Mouse (Mus musculus) kidney, embryonic 14.5 days (tissue): ENCODE measurements at regions not wholly inside any gene's neighbourhood (a gene's known extent, or its start where the extent isn't known, plus 50 kb on each side); places are given as distances from the start of the nearest gene placed in this dataset.

ENCODE experiments used
- ATAC-seq: fragments of 200-750 bp; cut with Nextera tagmentation; 2 replicates; pipeline ENCODE4 v1.8.0; 2017; ENCODE audit warnings: moderate number of reproducible peaks, mild to moderate bottlenecking, moderate TSS enrichment, moderate library complexity; ENCODE audit not compliant: low FRiP score, low TSS enrichment
- H3K27ac ChIP-seq: fragments of 300-500 bp; sonication (generic); 2 replicates; pipeline ENCODE4 v1.5.1; 2014; ENCODE audit warnings: low read depth, mild to moderate bottlenecking, low read length, moderate library complexity, mixed read lengths
- H3K27me3 ChIP-seq: fragments of 300-500 bp; sonication (generic); 2 replicates; pipeline ENCODE4 v1.6.1; 2014; ENCODE audit warnings: mild to moderate bottlenecking, low read length; ENCODE audit not compliant: control insufficient read depth, insufficient read depth
- H3K36me3 ChIP-seq: fragments of 300-500 bp; sonication (generic); 2 replicates; pipeline ENCODE4 v1.6.1; 2014; ENCODE audit warnings: low read length, mixed read lengths; ENCODE audit not compliant: control insufficient read depth, insufficient read depth
- H3K4me1 ChIP-seq: fragments of 300-500 bp; sonication (generic); 2 replicates; pipeline ENCODE4 v1.6.1; 2014; ENCODE audit warnings: low read length, mixed read lengths; ENCODE audit not compliant: control insufficient read depth, insufficient read depth
- H3K4me2 ChIP-seq: fragments of 300-500 bp; sonication (generic); replicated peaks from 2 replicates; pipeline ENCODE4 v1.6.1; 2014; ENCODE audit warnings: low read depth, mild to moderate bottlenecking, low read length
- H3K4me3 ChIP-seq: fragments of 300-500 bp; sonication (generic); 2 replicates; pipeline ENCODE4 v1.5.1; 2014; ENCODE audit warnings: mild to moderate bottlenecking, low read length
- H3K9ac ChIP-seq: fragments of 300-500 bp; sonication (generic); 2 replicates; pipeline ENCODE4 v1.6.1; 2014; ENCODE audit warnings: low read depth, mild to moderate bottlenecking, low read length, moderate library complexity
- H3K9me3 ChIP-seq: fragments of 300-500 bp; sonication (generic); 2 replicates; pipeline ENCODE4 v1.6.1; 2016; ENCODE audit warnings: low read length; ENCODE audit not compliant: control insufficient read depth
- WGBS: fragments of 180-500 bp; shearing (Covaris S2); extraction: QIAGEN DNeasy Blood & Tissue Kit; methylation state at CpG from one replicate; pipeline ENCODE4 v1.1.7; 2014; 5-methylcytosine and 5-hydroxymethylcytosine counted together

DNA sequence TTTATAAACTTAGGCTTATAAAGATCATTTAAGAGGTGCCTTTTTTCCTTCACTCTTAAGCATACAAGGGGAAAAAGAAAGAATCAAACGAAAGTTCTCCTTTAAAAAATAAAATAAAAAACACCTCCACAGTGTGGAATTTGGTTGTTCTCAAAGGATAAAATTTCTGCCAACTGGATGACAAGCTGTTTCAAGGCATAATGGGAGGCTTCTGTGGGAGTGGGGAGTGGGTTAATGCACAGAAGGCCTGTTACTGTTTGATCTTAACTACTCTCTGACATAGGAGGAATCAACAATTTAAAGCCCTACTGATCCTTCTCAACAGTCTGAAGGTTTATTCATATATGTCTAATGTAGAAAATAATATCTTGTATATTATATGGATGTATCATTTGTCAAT lies 99.2 kb upstream of the Usp25 start:
- Histone ChIP-seq H3K4me3 (no peak overlapping the region), H3K9ac (no peak overlapping the region), H3K9me3 (no peaks in the 10 kb centered on the region), H3K4me2 (no peak overlapping the region), H3K27me3 (no peaks in the 10 kb centered on the region), H3K4me1 (no peaks in the 10 kb centered on the region), H3K36me3 (no peaks in the 10 kb centered on the region), H3K27ac (no peak overlapping the region)
- ATAC-seq, result no peak
- 52% methylated on average over 1 of the region's 1 CpGs for WGBS

DNA sequence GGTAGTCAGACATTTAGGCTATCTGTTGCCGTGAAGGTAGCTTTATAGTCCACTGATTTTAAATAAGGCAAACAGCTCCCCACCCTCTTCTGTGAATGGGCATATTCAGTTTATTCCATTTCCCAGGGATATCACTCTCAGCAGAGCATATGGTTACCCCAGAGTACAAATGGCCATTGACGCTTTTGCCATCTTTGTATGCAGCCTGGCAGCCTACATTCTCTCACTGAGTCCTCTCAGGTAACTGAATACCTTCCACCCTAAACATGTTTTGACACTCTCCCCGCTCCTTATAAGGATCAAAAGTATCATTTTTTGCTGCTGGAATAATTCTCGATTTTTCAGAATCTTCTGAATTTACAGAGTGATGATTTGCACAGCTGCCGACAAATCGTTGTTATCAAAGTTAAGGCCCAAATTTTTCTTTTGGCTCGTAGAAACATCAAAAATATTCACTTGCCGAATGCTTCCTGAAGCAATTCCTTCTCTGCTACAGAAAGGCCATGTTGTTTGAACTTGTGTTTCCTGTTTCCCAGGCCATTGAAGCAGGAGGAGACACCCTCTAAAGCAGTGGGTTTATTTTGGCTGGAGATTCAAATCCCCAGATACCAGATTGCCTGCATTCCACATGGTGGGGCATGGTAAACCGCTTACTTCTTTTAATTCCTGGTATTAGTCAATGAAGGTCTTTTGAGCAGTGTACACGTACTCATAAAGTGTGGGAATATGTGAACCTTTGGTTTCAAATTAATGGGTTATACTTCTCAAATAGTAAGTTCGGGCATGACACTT lies 108.1 kb upstream of the Usp25 start:
- H3K9ac ChIP-seq, result no peak overlapping the region
- H3K27me3 ChIP-seq, result no peaks in the 10 kb centered on the region
- no peaks in the 10 kb centered on the region for H3K36me3 ChIP-seq
- H3K4me3 ChIP-seq, result no peak overlapping the region
- WGBS, result 71% methylated on average over 11 of the region's 11 CpGs
- no peaks in the 10 kb centered on the region for H3K9me3 ChIP-seq
- ATAC-seq, result no peak
- H3K4me2 ChIP-seq, result no peak overlapping the region
- no peaks in the 10 kb centered on the region for H3K4me1 ChIP-seq
- H3K27ac ChIP-seq, result no peak overlapping the region

DNA sequence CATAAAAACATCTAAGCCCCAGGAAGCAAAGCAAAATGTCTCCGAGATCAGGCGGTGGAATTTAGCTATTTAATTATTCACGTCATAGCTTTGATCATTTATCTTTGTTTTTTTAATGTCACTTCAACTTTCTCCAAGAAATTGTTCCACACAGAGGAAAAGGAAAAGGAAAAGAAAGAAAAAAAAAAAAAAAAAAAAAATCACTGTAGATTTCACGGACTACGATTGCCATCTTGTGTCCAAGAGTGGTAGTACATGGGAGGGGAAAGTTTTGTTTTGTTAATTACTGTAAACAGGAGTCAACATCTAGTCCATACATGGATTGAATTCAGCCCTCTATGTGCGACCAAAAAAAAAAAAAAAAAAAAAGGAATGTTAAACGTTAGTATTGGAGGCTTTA lies 114.4 kb upstream of the Usp25 start:
- Histone ChIP-seq H3K36me3 (no peaks in the 10 kb centered on the region), H3K4me3 (no peak overlapping the region), H3K4me1 (no peaks in the 10 kb centered on the region; the same call in 1 of the 2 replicates), H3K27me3 (no peaks in the 10 kb centered on the region), H3K9ac (no peak overlapping the region), H3K4me2 (no peak overlapping the region), H3K27ac (no peak overlapping the region), H3K9me3 (no peaks in the 10 kb centered on the region)
- no peak for ATAC-seq
- 14% methylated on average over 7 of the region's 7 CpGs for WGBS

DNA sequence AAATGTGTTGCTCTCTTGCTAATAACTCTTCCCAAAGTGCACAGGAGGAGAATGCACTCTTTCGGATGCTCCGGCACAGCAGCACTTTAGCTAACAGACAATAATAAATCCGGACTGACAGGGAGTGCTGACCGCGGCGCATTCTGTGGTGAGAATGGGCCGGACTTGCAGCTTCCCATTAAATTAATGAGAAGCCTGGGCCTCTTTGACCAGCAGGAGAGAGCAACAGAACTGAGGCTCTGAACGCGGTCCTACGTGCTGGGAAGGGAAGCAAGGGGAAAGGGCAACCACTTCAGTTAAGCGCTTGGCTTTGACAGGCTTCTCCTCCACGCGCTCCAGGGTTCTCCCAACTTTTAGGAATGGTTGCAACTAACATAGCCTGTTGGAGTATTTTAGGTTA lies 117.2 kb upstream of the Usp25 start:
- Histone ChIP-seq H3K4me3 (no peak overlapping the region), H3K9me3 (no peaks in the 10 kb centered on the region), H3K27me3 (no peaks in the 10 kb centered on the region), H3K9ac (no peak overlapping the region), H3K27ac (no peak overlapping the region), H3K4me1 (no peaks in the 10 kb centered on the region; the same call in 1 of the 2 replicates), H3K36me3 (no peaks in the 10 kb centered on the region), H3K4me2 (peak overlapping the region; percentile 28)
- WGBS, result 7% methylated on average over 13 of the region's 13 CpGs
- ATAC-seq, result peak; percentile 83; the same call in 1 of the 2 replicates

DNA sequence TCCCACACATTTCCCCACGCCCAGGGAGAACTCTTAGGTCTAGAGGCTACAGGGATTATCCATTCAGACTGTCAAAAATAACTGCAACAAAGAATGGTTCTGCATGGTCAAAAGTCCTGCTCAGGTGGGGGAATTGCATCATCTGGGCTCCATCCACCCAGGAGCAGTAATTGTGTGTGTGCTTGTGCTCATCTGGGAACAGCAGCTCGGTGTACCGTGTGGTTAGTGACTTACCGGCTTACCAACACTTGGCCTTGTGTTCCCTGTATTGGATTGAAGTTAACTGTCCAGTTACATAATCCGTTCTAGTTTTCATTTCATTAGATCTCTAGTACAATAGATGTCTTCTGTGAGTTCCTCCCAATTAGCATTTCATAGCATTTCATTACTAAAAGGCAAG lies 117.7 kb upstream of the Usp25 start:
- H3K9ac ChIP-seq, result no peak overlapping the region
- H3K36me3 ChIP-seq, result no peaks in the 10 kb centered on the region
- H3K4me2 ChIP-seq, result no peak overlapping the region
- H3K9me3 ChIP-seq, result no peaks in the 10 kb centered on the region
- no peak overlapping the region for H3K4me3 ChIP-seq
- H3K27ac ChIP-seq, result no peak overlapping the region
- ATAC-seq, result no peak; the same call in 1 of the 2 replicates
- WGBS, result 51% methylated on average over 5 of the region's 5 CpGs
- H3K4me1 ChIP-seq, result no peaks in the 10 kb centered on the region; the same call in 1 of the 2 replicates
- no peaks in the 10 kb centered on the region for H3K27me3 ChIP-seq

DNA sequence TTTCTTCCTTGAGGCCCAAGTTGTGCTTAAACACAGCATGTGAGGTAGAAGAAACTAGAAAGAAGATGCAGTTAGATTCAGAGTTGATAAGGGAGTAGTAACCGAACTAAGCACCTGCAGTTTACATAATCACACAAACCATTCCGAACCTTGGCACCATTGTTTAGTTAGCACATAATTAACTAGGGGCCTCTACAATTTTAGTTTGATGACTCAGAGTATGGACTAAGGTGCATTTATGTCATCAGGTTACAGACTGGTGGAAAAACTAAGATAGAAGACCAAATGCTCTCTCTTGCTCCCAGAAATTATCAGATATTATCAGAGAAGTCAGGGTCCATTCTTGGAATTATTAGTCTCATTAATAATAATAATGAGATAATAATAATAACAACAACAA lies 134.9 kb upstream of the Usp25 start:
- H3K4me2 ChIP-seq, result no peak overlapping the region
- no peaks in the 10 kb centered on the region for H3K9me3 ChIP-seq
- H3K27me3 ChIP-seq, result no peaks in the 10 kb centered on the region
- no peaks in the 10 kb centered on the region for H3K36me3 ChIP-seq
- WGBS, result 77% methylated on average over 2 of the region's 2 CpGs
- no peak for ATAC-seq
- no peak overlapping the region for H3K27ac ChIP-seq
- H3K4me3 ChIP-seq, result no peak overlapping the region
- no peaks in the 10 kb centered on the region for H3K4me1 ChIP-seq
- no peak overlapping the region for H3K9ac ChIP-seq

DNA sequence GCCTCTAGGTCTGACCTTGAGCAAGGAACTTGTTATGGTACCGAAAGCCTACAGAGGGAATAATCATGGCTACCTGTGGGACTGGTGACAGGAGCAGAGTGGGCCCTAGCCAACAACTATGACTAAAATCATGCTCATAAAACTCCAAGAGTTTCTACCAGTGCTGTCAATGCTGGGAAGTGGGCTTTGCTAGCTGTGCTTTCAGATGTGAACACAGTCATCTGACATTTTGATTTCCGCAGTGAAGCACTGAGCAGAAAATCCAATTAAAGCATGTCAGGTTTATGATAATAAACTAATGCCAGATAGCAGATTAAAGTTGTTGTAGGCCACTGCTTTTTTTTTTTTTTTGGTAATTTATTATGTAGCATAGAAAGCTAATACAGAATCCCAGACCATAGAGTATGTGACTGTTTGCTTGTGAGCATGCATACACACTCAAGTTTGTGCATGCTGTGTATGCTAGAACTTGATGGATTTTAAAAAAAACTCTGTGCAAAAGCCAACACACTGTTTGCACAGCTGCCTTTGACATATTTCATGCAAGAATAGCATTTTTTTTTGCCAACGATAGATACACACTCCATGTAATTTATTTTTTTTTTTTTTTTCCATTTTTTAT lies 138.0 kb upstream of the Usp25 start:
- Histone ChIP-seq H3K4me1 (no peaks in the 10 kb centered on the region), H3K9me3 (no peaks in the 10 kb centered on the region), H3K27me3 (no peaks in the 10 kb centered on the region), H3K9ac (no peak overlapping the region), H3K4me2 (no peak overlapping the region), H3K36me3 (no peaks in the 10 kb centered on the region), H3K4me3 (no peak overlapping the region), H3K27ac (no peak overlapping the region)
- no peak for ATAC-seq
- WGBS, result 85% methylated on average over 3 of the region's 3 CpGs

DNA sequence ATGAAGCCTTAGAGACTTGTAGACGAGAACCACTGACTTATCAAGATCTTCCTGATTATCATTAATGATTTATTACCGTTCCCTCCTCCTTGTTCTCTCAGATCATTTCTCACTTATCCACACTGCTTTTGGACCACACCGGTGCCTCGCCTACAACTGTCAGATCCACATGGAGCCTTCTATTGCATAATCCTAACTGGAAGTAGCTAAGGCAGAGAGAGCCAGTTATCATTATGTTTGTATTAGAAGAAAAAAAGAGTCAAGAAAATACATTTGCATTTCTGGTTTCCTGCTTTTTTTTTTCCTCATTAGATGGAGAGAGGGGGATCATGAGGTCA lies 147.1 kb upstream of the Usp25 start:
- no peak overlapping the region for H3K9ac ChIP-seq
- no peak overlapping the region for H3K4me3 ChIP-seq
- peak; percentile 9; the same call in 1 of the 2 replicates for ATAC-seq
- no peaks in the 10 kb centered on the region for H3K9me3 ChIP-seq
- no peak overlapping the region for H3K4me2 ChIP-seq
- no peaks in the 10 kb centered on the region for H3K4me1 ChIP-seq
- no peaks in the 10 kb centered on the region for H3K27me3 ChIP-seq
- H3K36me3 ChIP-seq, result no peaks in the 10 kb centered on the region
- 36% methylated on average over 4 of the region's 4 CpGs for WGBS
- H3K27ac ChIP-seq, result no peak overlapping the region

DNA sequence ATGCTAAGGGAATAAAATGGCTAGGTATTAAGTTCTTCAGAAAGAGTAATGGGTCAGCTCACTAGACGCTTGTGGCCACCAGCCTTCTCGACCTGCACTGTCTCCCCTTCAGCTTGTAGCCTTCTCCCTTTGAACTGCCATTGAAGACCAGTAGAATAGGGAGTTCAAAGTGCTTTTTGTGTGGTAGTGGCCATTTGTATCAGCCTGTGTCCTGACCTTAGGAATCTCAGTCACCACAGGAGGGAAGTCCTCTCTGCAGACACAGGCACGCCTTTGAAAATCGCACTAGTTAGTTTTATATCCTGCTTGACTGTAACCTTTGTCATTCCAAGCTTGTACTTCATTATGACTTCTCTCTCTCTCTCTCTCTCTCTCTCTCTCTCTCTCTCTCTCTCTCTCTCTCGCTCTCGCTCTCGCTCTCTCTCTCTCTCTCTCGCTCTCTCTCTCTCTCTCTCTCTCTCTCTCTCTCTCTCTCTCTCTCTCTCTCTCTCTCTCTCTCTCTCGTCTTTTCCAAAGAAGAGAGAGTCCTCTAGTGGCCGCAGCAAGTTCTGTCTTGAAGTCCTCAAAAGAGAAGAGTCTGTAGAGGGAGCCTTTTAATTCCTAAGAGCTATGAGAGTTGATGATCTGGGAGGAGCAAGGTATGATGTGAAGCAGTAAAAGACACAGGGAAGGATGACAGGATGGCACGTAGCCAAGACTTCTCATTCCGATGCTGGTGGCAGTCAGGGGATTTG lies 147.6 kb upstream of the Usp25 start:
- Histone ChIP-seq H3K4me3 (peak overlapping the region; percentile 10; the same call in 1 of the 2 replicates), H3K27ac (no peak overlapping the region), H3K36me3 (no peaks in the 10 kb centered on the region), H3K9ac (no peak overlapping the region), H3K4me2 (peak overlapping the region; percentile 32), H3K9me3 (no peaks in the 10 kb centered on the region), H3K27me3 (no peaks in the 10 kb centered on the region), H3K4me1 (no peaks in the 10 kb centered on the region)
- ATAC-seq, result peak; percentile 87; the same call in 1 of the 2 replicates
- 23% methylated on average over 7 of the region's 12 CpGs for WGBS
